Mouse (Mus musculus) cerebellum, adult 2 months (tissue): ENCODE results near the gene Hsf4. TPM values are rescaled to one million over a fixed set of nuclear protein-coding genes. Genes with fewer than 3 reads are reported as not detected.

ENCODE experiments used
- DNase-seq, 2 experiments: peaks; one replicate each; pipeline ENCODE4 v3.0.0; 2021
- H3K27ac ChIP-seq: fragments of 200-500 bp; 2 replicates; pipeline ENCODE4 v1.5.1; 2012; ENCODE audit warnings: low read length, control low read depth, inconsistent platforms; ENCODE audit not compliant: insufficient read depth
- H3K27me3 ChIP-seq: fragments of 200-500 bp; 2 replicates; pipeline ENCODE4 v1.6.1; 2012; ENCODE audit warnings: inconsistent platforms, mild to moderate bottlenecking, low read length, moderate library complexity; ENCODE audit not compliant: control insufficient read depth, insufficient read depth
- H3K4me1 ChIP-seq: fragments of 200-500 bp; 2 replicates; pipeline ENCODE4 v1.6.1; 2011; ENCODE audit warnings: low read length; ENCODE audit not compliant: control insufficient read depth, insufficient read depth
- H3K4me3 ChIP-seq: fragments of 200-500 bp; replicated peaks from 2 replicates; pipeline ENCODE3; 2011; ENCODE audit warnings: mild to moderate bottlenecking, low read depth, low read length, control low read depth; ENCODE audit not compliant: insufficient read depth
- CTCF ChIP-seq: fragments of 200-500 bp; IDR thresholded peaks from 2 replicates; pipeline ENCODE4 v1.5.1; 2011; ENCODE audit warnings: low read depth, mild to moderate bottlenecking, control low read depth, low read length, moderate library complexity, borderline replicate concordance; ENCODE audit not compliant: insufficient read depth
- POLR2A ChIP-seq: fragments of 200-500 bp; IDR thresholded peaks from 2 replicates; pipeline ENCODE4 v1.6.1; 2011; ENCODE audit warnings: low read length, control low read depth, borderline replicate concordance; ENCODE audit not compliant: insufficient read depth
- WGBS: fragments of 180-500 bp; shearing (Covaris S2); methylation state at CpG from one replicate; pipeline ENCODE4 v1.1.7; 2018; 5-methylcytosine and 5-hydroxymethylcytosine counted together
- polyA plus RNA-seq: library from polyadenylated mRNA; depleted of rRNA; stranded (reverse); fragments of >200 nt; gene quantifications from 2 replicates; pipeline ENCODE4 v1.2.3, GENCODE M21; 2012

The Hsf4 gene
- polyA plus RNA-seq, 1 experiment, result 24.5 TPM

DNA sequence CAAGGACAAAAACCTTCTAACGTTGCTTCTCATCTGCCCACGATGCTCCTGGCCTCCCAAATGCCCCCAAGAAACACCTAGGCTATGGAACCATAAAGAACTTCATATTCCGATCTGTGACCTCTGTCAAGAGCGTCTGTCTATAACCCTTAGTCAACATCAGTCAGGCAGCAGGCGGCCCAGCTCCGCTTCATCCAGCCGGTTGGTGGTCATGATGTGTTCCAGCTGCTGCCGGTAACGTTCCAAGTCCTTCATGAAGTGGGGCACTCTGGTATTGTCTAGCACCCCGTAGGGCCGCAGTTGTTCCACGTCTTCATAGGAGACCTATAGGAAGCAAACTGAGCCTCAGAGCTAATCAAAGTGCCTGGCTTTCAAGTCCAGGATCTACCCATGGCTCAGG lies 12.2 kb downstream of the Hsf4 start:
- no peak for DNase-seq
- H3K4me3 ChIP-seq, result no peak overlapping the region
- H3K27ac ChIP-seq, result no peak overlapping the region
- WGBS, result 89% methylated on average over 12 of the region's 12 CpGs
- no peak for TF ChIP-seq POLR2A
- no peak for TF ChIP-seq CTCF
- peaks cover 9% of the 10 kb centered on the region for H3K4me1 ChIP-seq
- no peaks in the 10 kb centered on the region for H3K27me3 ChIP-seq

DNA sequence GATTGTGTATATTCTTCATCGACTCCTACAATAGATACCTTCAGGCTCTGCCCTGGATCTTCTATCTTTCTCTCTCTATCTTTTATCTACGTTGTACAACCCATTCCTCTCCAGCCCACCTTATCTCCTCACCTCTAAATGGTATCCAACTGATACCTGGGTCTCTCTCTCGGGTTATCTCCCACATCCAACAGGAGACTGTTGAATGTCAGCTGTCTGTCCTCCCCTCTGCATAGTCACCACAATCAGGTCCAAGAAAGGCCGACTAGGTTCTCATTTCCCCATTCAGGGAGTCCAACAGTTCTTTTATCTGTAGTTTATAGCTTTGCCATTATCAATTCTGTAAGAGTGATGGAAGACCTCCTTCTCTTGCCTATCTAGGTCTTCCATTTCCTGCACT lies 12.6 kb downstream of the Hsf4 start:
- Histone ChIP-seq H3K27me3 (no peaks in the 10 kb centered on the region), H3K4me3 (no peak overlapping the region), H3K27ac (no peak overlapping the region), H3K4me1 (peaks cover 9% of the 10 kb centered on the region)
- WGBS, result 94% methylated on average over 4 of the region's 4 CpGs
- TF ChIP-seq CTCF, result no peak
- no peak for TF ChIP-seq POLR2A
- no peak for DNase-seq

- Histone ChIP-seq H3K4me3 (peak overlapping the region; percentile 13), H3K27me3 (no peaks in the 10 kb centered on the region), H3K27ac (no peak overlapping the region), H3K4me1 (peaks cover 9% of the 10 kb centered on the region)
- 20% methylated on average over 23 of the region's 23 CpGs for WGBS
- TF ChIP-seq CTCF, result peak; percentile 73
- no peak for TF ChIP-seq POLR2A
- peak; percentile 60 to 65 for DNase-seq
Observed at GRCm38 (mm10) chr8:105283074-105283473, 13.5 kb downstream of the Hsf4 start.

DNA sequence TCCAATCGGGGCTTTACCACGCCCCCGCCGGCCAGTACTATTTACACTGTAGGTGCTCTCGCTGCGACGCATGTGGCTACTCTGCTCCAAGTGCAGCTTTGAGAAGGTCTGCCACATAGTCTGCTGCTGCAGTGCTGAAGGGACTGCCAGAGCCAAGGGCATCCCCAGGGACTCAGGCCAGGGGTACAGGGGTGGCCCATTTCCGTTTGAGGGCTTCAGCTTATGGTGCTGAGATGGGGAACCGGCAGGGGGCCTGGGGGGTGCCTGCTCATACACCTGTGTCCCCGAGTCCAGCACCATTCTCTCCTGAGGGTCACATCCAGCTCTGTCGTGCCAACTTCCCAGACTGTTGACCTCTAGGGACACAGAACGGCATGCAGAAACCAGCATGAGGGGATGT lies 15.9 kb downstream of the Hsf4 start:
- H3K27me3 ChIP-seq, result no peaks in the 10 kb centered on the region
- no peak for DNase-seq
- WGBS, result 45% methylated on average over 12 of the region's 12 CpGs
- no peak overlapping the region for H3K4me3 ChIP-seq
- peaks cover 11% of the 10 kb centered on the region for H3K4me1 ChIP-seq
- TF ChIP-seq POLR2A, result no peak
- TF ChIP-seq CTCF, result no peak
- no peak overlapping the region for H3K27ac ChIP-seq

DNA sequence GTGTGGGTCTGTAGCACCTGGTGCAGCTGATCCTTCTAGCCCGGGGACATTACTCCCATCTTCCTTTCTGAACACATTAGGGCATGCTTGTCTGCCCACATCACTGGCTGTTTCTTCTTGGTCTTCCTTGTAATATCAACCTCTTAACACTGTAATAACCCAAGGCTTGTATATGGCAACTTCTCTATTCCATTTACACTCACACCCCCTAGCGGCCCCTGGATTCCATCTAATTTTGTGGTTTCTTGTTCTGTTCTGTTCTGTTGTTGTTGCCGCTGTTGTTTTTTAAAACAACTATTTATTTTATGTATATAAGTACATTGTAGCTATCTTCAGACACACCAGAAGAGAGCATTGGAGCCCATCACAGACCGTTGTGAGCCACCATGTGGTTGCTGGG lies 17.3 kb downstream of the Hsf4 start:
- H3K4me3 ChIP-seq, result no peak overlapping the region
- WGBS, result 81% methylated on average over 4 of the region's 4 CpGs

GRCm38 (mm10) chr8:105288231-105288630 lies 18.6 kb downstream of the Hsf4 start:
- Histone ChIP-seq H3K27ac (no peak overlapping the region), H3K4me1 (peaks cover 17% of the 10 kb centered on the region), H3K4me3 (no peak overlapping the region), H3K27me3 (no peaks in the 10 kb centered on the region)
- DNase-seq, result no peak
- WGBS, result 73% methylated on average over 5 of the region's 5 CpGs
- TF ChIP-seq CTCF, result no peak
- TF ChIP-seq POLR2A, result no peak

More for the DNA sequence above, 17.3 kb downstream of the Hsf4 start:
- Histone ChIP-seq H3K4me1 (peaks cover 11% of the 10 kb centered on the region), H3K27me3 (no peaks in the 10 kb centered on the region), H3K27ac (no peak overlapping the region)
- DNase-seq, result no peak
- TF ChIP-seq POLR2A (no peak), CTCF (no peak)

- DNase-seq, result peak; percentile 94 to 97
- Histone ChIP-seq H3K4me1 (peaks cover 23% of the 10 kb centered on the region), H3K27ac (peak overlapping the region; percentile 55), H3K4me3 (peak overlapping the region; percentile 69), H3K27me3 (no peaks in the 10 kb centered on the region)
- TF ChIP-seq POLR2A (peak; percentile 71), CTCF (no peak)
- under 1% methylated on average over 53 of the region's 53 CpGs for WGBS
Observed at GRCm38 (mm10) chr8:105288958-105289732, 19.5 kb downstream of the Hsf4 start.

DNA sequence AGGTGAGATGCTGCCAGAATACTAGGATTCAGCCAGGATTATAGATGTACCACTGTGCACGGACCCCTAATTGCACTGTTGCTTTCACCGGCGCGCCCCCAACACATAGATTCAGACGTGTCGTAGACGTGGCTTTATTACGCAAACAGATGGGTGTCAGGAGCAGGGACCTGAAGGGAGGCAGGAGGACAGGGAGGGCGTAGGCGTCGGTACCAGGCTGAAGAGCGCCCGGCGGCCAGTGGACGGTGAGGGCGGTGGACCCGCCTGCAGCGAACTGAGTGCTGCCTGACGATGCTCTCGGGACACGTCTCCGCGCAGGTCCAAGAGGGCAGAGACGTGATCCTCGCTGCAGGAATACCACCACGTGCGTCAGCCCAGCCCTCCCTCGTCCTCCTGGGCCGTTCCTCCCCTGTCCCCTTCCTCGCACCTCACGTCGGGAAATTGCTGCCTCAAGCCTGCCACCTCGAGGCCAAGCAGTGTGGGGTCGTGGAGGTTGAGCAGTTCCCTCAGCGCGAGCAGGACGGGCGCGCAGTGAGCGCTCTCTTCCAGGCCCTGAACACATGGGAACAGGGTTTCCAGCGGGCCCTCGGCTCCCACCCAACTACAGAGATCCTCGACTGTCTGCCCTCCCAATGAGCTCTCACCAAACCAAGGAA lies 20.3 kb downstream of the Hsf4 start, which contains the start of gene 4931428F04Rik:
4931428F04Rik (minus strand) TSS at position 60 of the 656 bp plus-strand sequence.
- Histone ChIP-seq H3K4me3 (peak within 1 kb of the TSS; percentile 69), H3K27me3 (no peaks in the 10 kb centered on the region), H3K4me1 (peaks cover 24% of the 10 kb centered on the region), H3K27ac (peak within 1 kb of the TSS; percentile 55)
- DNase-seq, result peak; percentile 73 to 76
- 1% methylated on average over 43 of the region's 43 CpGs for WGBS
- TF ChIP-seq POLR2A (no peak), CTCF (peak; percentile 60; the same call in 1 of the 2 replicates)
